In genomic region chr6:113161982-113162381, GRCm38 (mm10) we compare ENCODE assay signal across 12 mouse cellular contexts. TPM values are rescaled to one million over a fixed set of nuclear protein-coding genes. Genes with fewer than 3 reads are reported as not detected.
DNase-seq lines count a peak whose midpoint lies in the region.
"Had no signal": no experiment of that assay in that cellular context is flagged by ENCODE, and none has a peak within 500 bp of the region (broad histone marks: within the 10 kb centered on the region; RNA-seq: fewer than 3 reads in every experiment).

No protein-coding gene starts in this region.

- intact Hi-C loops in heart, postnatal 14 days (cut with DNase I), result no loop called here

- peak; percentile 84 for DNase-seq in brain, adult 2 months (ENCODE audit: low read depth, low spot score)
- peak; percentile 63 to 77 for DNase-seq in cerebellum, adult 18-20 months
- DNase-seq in cerebellum, adult 9-11 months, result peak; percentile 79
- DNase-seq in cerebellum, postnatal 36 days, result peak; percentile 62 to 64
- no peak for DNase-seq in left cerebral cortex, adult 9 months (ENCODE audit: low spot score in 2 of 2)
- DNase-seq in heart, postnatal 14 days, result no peak
- DNase-seq in left cerebral cortex, adult 8-10 months (ENCODE audit: low spot score in 2 of 2), result no peak
- DNase-seq: adrenal gland, adult 8-10 months; adrenal gland, postnatal 36 days; gastrocnemius, postnatal 10 days; heart, adult 18-20 months; kidney, adult 2 months had no signal

RNA-seq across cellular contexts. Expression of gene Lhfpl4, which starts 33.2 kb away (rescaled TPM):
- total RNA-seq in heart, postnatal 14 days (2021), result under 1 TPM; 0.31 to 0.32 TPM
- 10 to 100 TPM; 80.5 to 86.0 (median 81.1) TPM for total RNA-seq in left cerebral cortex, adult 8-10 months (2022)

Comparison
In these comparisons a context has a peak if more than half of its experiments do, and no peak if none do; other contexts are left out.
1. DNase-seq: peak in brain, adult 2 months (single experiment), cerebellum, adult 18-20 months (2 of 2), cerebellum, adult 9-11 months (single experiment) and cerebellum, postnatal 36 days (2 of 2); none in left cerebral cortex, adult 9 months (0 of 2), heart, postnatal 14 days (0 of 2) and left cerebral cortex, adult 8-10 months (0 of 2).
2. RNA of gene Lhfpl4, which starts 33.2 kb away (total RNA-seq): 80.5 to 86.0 TPM in left cerebral cortex, adult 8-10 months; 0.31 to 0.32 TPM in heart, postnatal 14 days; every median in the first group is over 10 times any median in the second.